Mouse (Mus musculus): ENCODE data around the gene Arhgap42. TPM values are rescaled to one million over a fixed set of nuclear protein-coding genes. Genes with fewer than 3 reads are reported as not detected.

The Arhgap42 gene
- total RNA-seq, 2 experiments from 2014 or later = 11.8 to 15.7 TPM

DNA sequence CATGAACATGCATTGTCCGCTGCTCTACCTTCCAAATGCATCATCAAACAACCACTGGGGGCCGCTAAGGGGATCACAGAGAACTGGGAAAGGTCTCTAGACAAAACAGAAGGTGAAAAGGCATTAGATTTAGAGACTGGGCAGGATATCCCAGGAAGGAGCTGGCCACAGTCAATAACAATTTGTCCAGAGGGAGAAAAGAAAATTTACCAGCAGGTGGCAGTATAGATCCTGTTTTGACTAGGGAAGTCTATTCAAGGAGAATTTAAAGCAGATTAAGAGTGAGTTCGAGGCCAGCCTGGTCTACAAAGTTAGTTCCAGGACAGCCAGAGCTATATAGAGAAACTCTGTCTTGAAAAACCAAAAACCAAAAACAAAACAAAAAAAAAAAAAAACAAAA lies 189.7 kb downstream of the Arhgap42 start:
- DNase-seq (ENCODE audit: low spot score in 2 of 2) = no peak

DNA sequence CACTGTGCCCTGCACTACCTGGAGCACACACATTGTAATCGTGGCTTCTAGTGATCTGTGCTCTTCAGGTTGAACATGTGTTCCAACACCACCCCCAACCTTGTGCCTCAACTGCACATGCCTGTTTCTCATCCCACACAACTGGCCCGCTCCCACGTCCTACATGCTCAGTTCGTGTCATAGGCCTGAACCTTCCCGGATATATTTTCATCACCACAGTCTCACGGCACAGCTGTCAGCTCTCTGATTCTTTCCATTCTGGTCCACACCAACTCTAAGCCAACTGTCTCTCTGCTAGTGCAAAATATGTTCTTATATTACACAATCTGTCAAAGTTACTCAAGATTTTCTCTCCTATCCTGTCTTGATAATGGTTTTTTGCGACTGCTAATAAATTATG lies 197.9 kb downstream of the Arhgap42 start:
- peak; percentile 4 to 43 for DNase-seq (ENCODE audit: low spot score in 2 of 2)

- DNase-seq (ENCODE audit: low spot score in 2 of 2) = no peak
These were observed 201.8 kb downstream of the Arhgap42 start for GRCm38 (mm10) chr9:9037017-9037671.

DNA sequence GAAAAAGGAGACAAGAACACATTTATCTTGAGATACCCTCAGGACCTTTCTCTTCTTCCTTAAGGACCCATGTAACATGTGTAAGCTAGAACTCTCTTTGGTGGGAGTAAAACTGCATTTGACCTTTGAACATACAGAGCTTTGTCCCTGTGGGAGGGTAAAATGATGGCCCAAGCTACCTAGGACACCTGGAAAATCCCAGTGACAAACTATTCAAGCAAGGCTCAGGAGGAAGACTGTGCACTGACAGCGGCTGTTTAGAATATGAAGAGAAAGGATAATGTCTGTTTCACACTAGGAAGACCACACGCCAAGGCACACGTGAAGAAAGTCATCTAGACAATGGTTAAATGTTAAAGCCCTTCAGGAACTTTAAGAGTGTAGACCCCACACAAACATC lies 211.0 kb downstream of the Arhgap42 start:
- DNase-seq (ENCODE audit: low spot score in 2 of 2) = no peak

DNA sequence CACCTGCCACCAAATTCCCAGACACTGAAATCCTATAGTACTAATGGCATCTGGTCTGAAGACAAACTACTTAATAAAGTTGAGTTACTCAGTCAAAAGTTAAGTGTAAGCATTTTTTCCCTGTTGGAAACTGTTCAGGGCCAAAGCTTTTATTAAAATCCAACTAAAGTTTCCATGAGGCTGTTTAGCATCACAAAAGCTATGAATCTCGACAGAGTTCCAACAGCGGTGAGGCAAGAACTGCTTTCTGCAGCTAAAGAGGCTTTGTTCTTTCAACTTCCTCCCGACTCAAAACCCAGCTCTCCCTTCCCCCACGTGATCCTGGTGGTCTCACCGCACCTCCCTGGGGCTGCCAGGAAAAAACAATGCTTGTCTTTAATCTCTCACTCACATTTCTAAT lies 211.5 kb downstream of the Arhgap42 start:
- DNase-seq (ENCODE audit: low spot score in 2 of 2) = no peak

DNA sequence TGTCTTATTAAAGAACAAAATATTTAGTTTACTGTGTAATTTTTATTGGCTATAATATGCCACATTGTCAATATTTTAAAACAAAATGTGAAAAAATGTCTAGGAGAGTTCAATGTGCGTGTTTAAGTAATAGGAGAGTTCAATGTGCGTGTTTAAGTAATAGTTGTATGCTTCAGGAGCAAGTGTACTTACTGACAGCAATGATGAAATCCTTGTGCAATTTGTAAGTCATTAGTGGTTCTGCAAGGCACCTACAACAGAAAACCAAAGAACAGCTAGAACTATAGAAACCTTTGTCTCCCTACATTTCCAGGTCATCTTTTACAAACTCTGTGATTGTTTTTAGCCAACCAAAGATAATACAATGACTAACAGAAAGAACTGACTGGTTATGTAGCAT lies 223.8 kb downstream of the Arhgap42 start:
- DNase-seq (ENCODE audit: low spot score in 2 of 2) = no peak

- DNase-seq (ENCODE audit: low spot score in 2 of 2) = no peak
These were observed 237.7 kb downstream of the Arhgap42 start for GRCm38 (mm10) chr9:9001170-9001569.

DNA sequence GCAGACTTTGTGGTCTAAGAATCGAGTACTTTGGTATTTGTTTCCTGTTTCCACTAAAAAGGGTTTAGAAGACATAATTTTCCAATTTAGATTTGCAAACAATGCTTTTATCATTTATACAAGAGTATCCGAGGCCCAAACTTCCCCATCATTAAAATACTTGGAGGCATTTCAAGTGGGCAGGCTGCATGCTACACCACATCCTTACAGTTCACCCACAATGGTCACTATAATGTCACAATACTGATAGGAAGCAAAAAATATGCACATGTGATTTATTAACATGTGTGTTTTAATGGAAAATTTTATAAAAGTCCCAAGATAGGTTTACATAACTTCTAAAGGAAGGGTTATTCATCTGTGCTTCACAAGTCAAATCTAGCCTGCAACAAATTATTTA lies 242.4 kb downstream of the Arhgap42 start:
- no peak for DNase-seq (ENCODE audit: low spot score in 2 of 2)

DNA sequence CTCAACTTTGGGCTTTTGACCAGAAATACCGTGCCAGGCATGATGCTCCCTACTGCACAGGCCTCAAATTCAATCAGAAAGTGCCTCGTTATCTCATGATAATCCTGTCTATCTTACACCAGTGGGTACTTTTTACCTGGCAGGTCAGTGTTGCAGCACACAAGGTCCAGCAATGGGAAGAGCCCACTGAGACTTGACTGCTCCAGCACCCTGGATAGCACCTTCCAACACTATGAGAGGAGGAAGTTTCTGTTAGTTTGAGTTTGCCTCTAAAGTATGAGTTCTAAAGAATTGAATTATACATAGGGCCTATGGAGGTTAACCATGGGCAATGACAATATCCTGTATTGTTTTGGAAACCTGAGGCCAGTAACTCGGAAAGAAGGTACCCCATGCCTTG lies 256.6 kb downstream of the Arhgap42 start:
- DNase-seq (ENCODE audit: low spot score in 2 of 2) = no peak

DNA sequence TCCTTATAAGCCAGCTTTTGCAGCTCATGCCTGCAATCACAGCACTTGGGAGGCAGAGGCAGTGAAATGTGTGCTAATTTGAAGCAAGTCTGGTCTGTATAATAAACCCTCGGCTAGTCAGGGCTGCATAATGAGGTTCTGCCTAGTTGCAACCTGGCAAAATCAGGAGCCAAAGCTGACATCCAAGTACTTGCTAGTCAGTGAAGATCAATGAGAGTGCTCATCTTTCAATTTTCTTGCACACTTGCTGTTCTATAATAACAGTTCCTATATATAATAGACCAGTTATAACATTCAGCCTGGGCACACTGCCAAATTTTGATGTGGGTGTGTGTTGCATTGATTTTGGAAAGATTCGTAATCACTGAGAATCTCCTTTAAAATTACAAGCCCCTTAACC lies 261.1 kb downstream of the Arhgap42 start:
- peak; percentile 25 to 35 for DNase-seq (ENCODE audit: low spot score in 2 of 2)

- no peak for DNase-seq (ENCODE audit: low spot score in 2 of 2)
These were observed 267.4 kb downstream of the Arhgap42 start, which contains the start of gene Gm16485 for GRCm38 (mm10) chr9:8971491-8971890. Gm16485 (plus strand) TSS chr9:8971791.

GRCm38 (mm10) chr9:8970240-8970639 lies 268.7 kb downstream of the Arhgap42 start:
- DNase-seq (ENCODE audit: low spot score in 2 of 2) = no peak

GRCm38 (mm10) chr9:8964512-8965133 lies 274.3 kb downstream of the Arhgap42 start:
- DNase-seq (ENCODE audit: low spot score in 2 of 2) = peak; percentile 36 to 60

DNA sequence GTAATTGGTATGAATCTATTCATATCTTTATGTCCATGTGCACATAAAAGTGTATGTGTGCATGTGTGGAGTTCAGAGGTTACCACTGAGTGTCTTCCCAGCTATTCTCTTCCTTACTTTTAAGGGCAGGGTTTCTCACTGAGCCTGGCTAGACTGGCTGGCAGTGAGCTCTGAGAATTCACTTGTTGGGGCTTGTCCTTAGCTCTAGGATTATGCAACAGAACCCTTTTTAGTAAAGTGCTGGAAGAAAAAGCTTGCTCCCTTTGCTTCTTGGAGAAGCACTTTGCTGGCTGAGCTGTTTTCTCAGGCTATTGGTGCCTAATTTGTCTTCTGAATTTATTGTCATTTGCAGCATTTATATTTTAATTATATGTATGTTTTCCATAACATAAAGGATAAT lies 285.6 kb downstream of the Arhgap42 start:
- DNase-seq (ENCODE audit: low spot score in 2 of 2) = no peak

Data from left cerebral cortex, adult 18-20 months (tissue).